Mouse (Mus musculus) heart, embryonic 12.5 days (tissue): Measurements from ENCODE around the gene Cenpp. TPM values are rescaled to one million over a fixed set of nuclear protein-coding genes. Genes with fewer than 3 reads are reported as not detected.

Experiments used
- ATAC-seq: fragments of 200-750 bp; cut with Nextera tagmentation; 2 replicates; pipeline ENCODE4 v1.8.0; 2017; ENCODE audit warnings: moderate TSS enrichment, moderate library complexity; ENCODE audit not compliant: insufficient number of reproducible peaks, low FRiP score
- H3K27ac ChIP-seq: fragments of 300-500 bp; sonication (generic); 2 replicates; pipeline ENCODE4 v1.5.1; 2016; ENCODE audit warnings: mild to moderate bottlenecking, moderate library complexity; ENCODE audit not compliant: poor library complexity, severe bottlenecking
- H3K27me3 ChIP-seq: fragments of 300-500 bp; sonication (generic); replicated peaks from 2 replicates; pipeline ENCODE4 v1.6.1; 2016; ENCODE audit warnings: mild to moderate bottlenecking, moderate library complexity
- H3K36me3 ChIP-seq: fragments of 300-500 bp; sonication (generic); 2 replicates; pipeline ENCODE4 v1.6.1; 2016; ENCODE audit warnings: mild to moderate bottlenecking, moderate library complexity
- H3K4me1 ChIP-seq: fragments of 300-500 bp; sonication (generic); replicated peaks from 2 replicates; pipeline ENCODE4 v1.6.1; 2016; ENCODE audit warnings: mild to moderate bottlenecking
- H3K4me2 ChIP-seq: fragments of 300-500 bp; sonication (generic); 2 replicates; pipeline ENCODE4 v1.6.1; 2016; ENCODE audit warnings: mild to moderate bottlenecking, moderate library complexity
- H3K4me3 ChIP-seq: fragments of 300-500 bp; sonication (generic); 2 replicates; pipeline ENCODE4 v1.5.1; 2016; ENCODE audit warnings: mild to moderate bottlenecking
- H3K9ac ChIP-seq: fragments of 300-500 bp; sonication (generic); 2 replicates; pipeline ENCODE4 v1.6.1; 2016; ENCODE audit warnings: mild to moderate bottlenecking, moderate library complexity
- H3K9me3 ChIP-seq: fragments of 300-500 bp; sonication (generic); replicated peaks from 2 replicates; pipeline ENCODE4 v1.6.1; 2016; ENCODE audit warnings: mild to moderate bottlenecking, moderate library complexity
- WGBS: fragments of 180-500 bp; shearing (Covaris S2); methylation state at CpG from one replicate; pipeline ENCODE4 v1.1.7; 2016; 5-methylcytosine and 5-hydroxymethylcytosine counted together
- polyA plus RNA-seq: library from polyadenylated mRNA; unstranded; fragments of >200 nt; fragmentation: Nextera tagmentation; extraction: Ambion mirVana; gene quantifications from 2 replicates; pipeline ENCODE4 v1.2.1, GENCODE M21; 2016

The Cenpp gene
- polyA plus RNA-seq, 1 experiment from 2014 or later, result 26.4 TPM

DNA sequence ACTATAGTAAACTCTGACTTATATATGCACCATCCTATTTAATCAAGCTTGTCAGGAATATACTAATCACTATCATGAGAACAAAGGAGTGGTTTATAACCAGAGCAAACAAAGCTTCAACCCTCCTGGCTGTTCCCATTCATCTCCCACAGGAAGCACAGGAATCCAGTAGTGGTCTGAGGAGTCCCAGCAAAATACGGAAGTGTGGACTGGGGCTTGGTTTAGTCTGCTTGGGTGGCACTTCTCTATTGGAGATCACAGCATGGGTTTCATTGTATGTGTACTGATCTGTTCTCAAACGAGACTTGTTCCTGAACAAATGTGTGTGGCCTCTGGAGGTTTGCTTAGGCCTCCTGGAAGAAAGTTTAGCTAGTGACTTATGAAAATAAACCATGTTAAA, 133.8 kb downstream of the Cenpp start:
- Histone ChIP-seq H3K9ac (no peak overlapping the region), H3K4me3 (no peak overlapping the region), H3K4me1 (peaks cover 6% of the 10 kb centered on the region), H3K27me3 (no peaks in the 10 kb centered on the region), H3K4me2 (no peak overlapping the region), H3K9me3 (no peaks in the 10 kb centered on the region), H3K27ac (no peak overlapping the region), H3K36me3 (no peaks in the 10 kb centered on the region)
- WGBS, result 51% methylated on average over 2 of the region's 2 CpGs
- ATAC-seq, result no peak

DNA sequence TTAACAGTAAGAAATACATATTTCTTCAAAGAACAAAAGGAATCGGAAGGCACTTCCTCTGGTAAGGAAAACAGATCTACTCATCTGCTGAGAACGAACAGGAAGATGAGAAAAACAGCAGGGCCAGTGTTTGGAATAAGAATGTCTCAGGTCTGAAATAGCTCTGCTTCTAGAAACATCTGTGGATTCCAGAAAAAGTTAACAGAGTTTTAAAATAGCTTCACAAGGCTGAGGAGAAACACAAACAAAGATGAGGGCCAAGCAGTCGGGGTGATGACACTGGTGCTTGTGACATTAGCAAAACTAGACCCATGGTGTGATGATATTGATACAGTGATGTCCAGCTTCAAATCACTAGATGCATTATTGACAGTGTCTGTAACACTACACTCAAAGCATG, 145.4 kb downstream of the Cenpp start:
- no peak overlapping the region for H3K4me2 ChIP-seq
- H3K4me1 ChIP-seq, result 0 out of 2 replicates have a peak, but pooled peaks cover 4% of the 10 kb centered on the region
- H3K27ac ChIP-seq, result no peak overlapping the region
- no peak overlapping the region for H3K9ac ChIP-seq
- WGBS, result 40% methylated on average over 3 of the region's 3 CpGs
- no peak overlapping the region for H3K4me3 ChIP-seq
- H3K9me3 ChIP-seq, result no peaks in the 10 kb centered on the region
- ATAC-seq, result no peak
- H3K36me3 ChIP-seq, result no peaks in the 10 kb centered on the region
- no peaks in the 10 kb centered on the region for H3K27me3 ChIP-seq

GRCm38 (mm10) chr13:49505776-49506175, 146.8 kb downstream of the Cenpp start:
- 74% methylated on average over 4 of the region's 4 CpGs for WGBS
- ATAC-seq, result no peak
- 0 out of 2 replicates have a peak, but pooled peaks cover 4% of the 10 kb centered on the region for H3K4me1 ChIP-seq
- no peaks in the 10 kb centered on the region for H3K36me3 ChIP-seq
- H3K4me2 ChIP-seq, result no peak overlapping the region
- H3K9ac ChIP-seq, result no peak overlapping the region
- H3K27me3 ChIP-seq, result no peaks in the 10 kb centered on the region
- H3K27ac ChIP-seq, result no peak overlapping the region
- no peaks in the 10 kb centered on the region for H3K9me3 ChIP-seq
- no peak overlapping the region for H3K4me3 ChIP-seq

DNA sequence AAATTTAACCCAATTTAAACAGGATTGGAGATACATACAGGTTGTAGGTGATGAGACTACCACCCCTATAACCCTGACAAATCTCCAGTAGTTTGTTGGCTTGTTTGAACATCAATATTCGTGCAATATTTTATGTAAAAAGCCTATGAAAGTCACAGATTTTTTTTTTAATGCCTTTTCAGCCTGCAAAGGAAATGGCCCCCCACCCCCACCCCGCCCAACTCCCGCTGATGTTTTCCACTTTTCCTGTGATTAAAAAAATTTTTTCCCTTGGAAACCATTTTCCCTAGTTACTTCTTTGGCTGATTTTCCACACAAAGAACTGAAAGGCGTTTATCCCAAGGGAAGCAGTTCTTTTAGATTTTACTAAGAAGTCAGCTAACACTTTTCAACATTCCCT, 148.1 kb downstream of the Cenpp start, which contains the start of gene Ecm2:
Gene Ecm2 (plus strand): TSS at position 301 of the 400 bp plus-strand sequence.
- no peak within 1 kb of the TSS for H3K4me2 ChIP-seq
- no peak within 1 kb of the TSS for H3K4me3 ChIP-seq
- ATAC-seq, result no peak
- no peaks in the 10 kb centered on the region for H3K36me3 ChIP-seq
- H3K27me3 ChIP-seq, result no peaks in the 10 kb centered on the region
- H3K9me3 ChIP-seq, result 0 out of 2 replicates have a peak, but pooled peaks cover 2% of the 10 kb centered on the region
- no peak within 1 kb of the TSS for H3K9ac ChIP-seq
- 63% methylated on average over 4 of the region's 4 CpGs for WGBS
- H3K27ac ChIP-seq, result no peak within 1 kb of the TSS
- H3K4me1 ChIP-seq, result 0 out of 2 replicates have a peak, but pooled peaks cover 4% of the 10 kb centered on the region

GRCm38 (mm10) chr13:49492376-49493368, 159.9 kb downstream of the Cenpp start, which contains the start of gene Tes3-ps:
Tes3-ps (plus strand) TSS chr13:49493318.
- no peak within 1 kb of the TSS for H3K4me3 ChIP-seq
- H3K4me1 ChIP-seq, result peaks cover 14% of the 10 kb centered on the region
- H3K36me3 ChIP-seq, result no peaks in the 10 kb centered on the region
- peak within 1 kb of the TSS; percentile 53 for H3K27ac ChIP-seq
- H3K27me3 ChIP-seq, result no peaks in the 10 kb centered on the region
- no peak for ATAC-seq
- H3K9ac ChIP-seq, result no peak within 1 kb of the TSS
- H3K4me2 ChIP-seq, result no peak within 1 kb of the TSS; the same call in 1 of the 2 replicates
- H3K9me3 ChIP-seq, result no peaks in the 10 kb centered on the region
- 43% methylated on average over 6 of the region's 6 CpGs for WGBS

- H3K9ac ChIP-seq, result no peak overlapping the region
- no peaks in the 10 kb centered on the region for H3K36me3 ChIP-seq
- no peak overlapping the region for H3K4me2 ChIP-seq
- no peak overlapping the region for H3K4me3 ChIP-seq
- WGBS, result 93% methylated on average over 5 of the region's 5 CpGs
- no peaks in the 10 kb centered on the region for H3K9me3 ChIP-seq
- ATAC-seq, result no peak
- H3K4me1 ChIP-seq, result peaks cover 2% of the 10 kb centered on the region
- H3K27me3 ChIP-seq, result no peaks in the 10 kb centered on the region
- no peak overlapping the region for H3K27ac ChIP-seq
Observed at GRCm38 (mm10) chr13:49485388-49485787, 167.2 kb downstream of the Cenpp start.

DNA sequence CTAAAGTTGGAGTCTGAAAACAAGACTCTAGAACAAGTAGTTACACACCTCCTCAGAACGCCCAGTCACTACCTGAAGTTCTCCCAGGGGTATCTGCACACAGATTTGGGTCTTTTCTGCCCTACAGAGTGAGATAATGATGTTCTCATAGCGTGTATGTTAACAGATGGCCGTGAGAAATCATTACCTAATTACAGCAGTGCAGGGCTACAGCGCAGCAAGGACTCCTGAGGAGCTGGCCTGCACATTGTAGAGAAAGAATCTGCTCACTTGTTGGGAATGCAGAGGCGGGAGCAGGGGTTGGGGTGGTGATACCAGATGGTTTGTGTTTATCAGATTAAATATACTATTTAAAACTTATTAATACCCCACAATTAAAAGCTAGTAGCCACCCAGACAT, 172.0 kb downstream of the Cenpp start:
- no peak overlapping the region for H3K4me2 ChIP-seq
- no peaks in the 10 kb centered on the region for H3K36me3 ChIP-seq
- H3K4me1 ChIP-seq, result peaks cover 8% of the 10 kb centered on the region
- H3K4me3 ChIP-seq, result no peak overlapping the region
- no peak overlapping the region for H3K9ac ChIP-seq
- ATAC-seq, result no peak
- H3K27me3 ChIP-seq, result no peaks in the 10 kb centered on the region
- H3K9me3 ChIP-seq, result no peaks in the 10 kb centered on the region
- peak overlapping the region; percentile 76 for H3K27ac ChIP-seq
- 57% methylated on average over 5 of the region's 5 CpGs for WGBS

- Histone ChIP-seq H3K4me3 (no peak overlapping the region), H3K36me3 (no peaks in the 10 kb centered on the region), H3K4me1 (peaks cover 8% of the 10 kb centered on the region), H3K4me2 (no peak overlapping the region), H3K27me3 (no peaks in the 10 kb centered on the region), H3K27ac (no peak overlapping the region), H3K9ac (no peak overlapping the region), H3K9me3 (no peaks in the 10 kb centered on the region)
- WGBS, result 53% methylated on average over 2 of the region's 2 CpGs
- peak; percentile 82; the same call in 1 of the 2 replicates for ATAC-seq
Observed at GRCm38 (mm10) chr13:49480057-49480456, 172.5 kb downstream of the Cenpp start.

DNA sequence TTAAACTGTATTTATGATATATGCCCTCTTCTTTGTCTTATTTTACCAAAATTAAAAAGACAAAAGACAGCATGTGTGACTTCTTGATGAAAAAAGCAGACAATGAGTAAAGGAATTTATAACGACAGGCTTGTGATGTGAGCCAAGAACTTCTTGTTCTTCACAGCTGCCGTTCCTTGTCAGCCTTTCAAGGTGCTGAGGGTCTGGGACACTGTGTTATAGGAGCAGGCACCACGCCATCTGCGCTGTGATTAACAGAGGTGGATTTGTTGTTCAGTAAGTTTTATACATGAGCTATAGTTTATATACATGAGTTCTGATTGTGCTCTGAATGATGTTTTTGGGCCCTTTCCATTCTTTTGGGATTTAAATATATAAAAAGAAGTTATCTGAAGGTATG, 173.2 kb downstream of the Cenpp start:
- Histone ChIP-seq H3K9ac (no peak overlapping the region), H3K9me3 (no peaks in the 10 kb centered on the region), H3K4me3 (no peak overlapping the region), H3K36me3 (no peaks in the 10 kb centered on the region), H3K27ac (no peak overlapping the region), H3K4me1 (peaks cover 8% of the 10 kb centered on the region), H3K27me3 (no peaks in the 10 kb centered on the region), H3K4me2 (no peak overlapping the region)
- ATAC-seq, result no peak
- 83% methylated on average over 4 of the region's 4 CpGs for WGBS

GRCm38 (mm10) chr13:49478851-49479374, 173.7 kb downstream of the Cenpp start:
- 87% methylated on average over 6 of the region's 6 CpGs for WGBS
- ATAC-seq, result no peak
- peaks cover 8% of the 10 kb centered on the region for H3K4me1 ChIP-seq
- no peak overlapping the region for H3K4me2 ChIP-seq
- H3K27ac ChIP-seq, result no peak overlapping the region
- no peaks in the 10 kb centered on the region for H3K9me3 ChIP-seq
- no peaks in the 10 kb centered on the region for H3K27me3 ChIP-seq
- no peak overlapping the region for H3K4me3 ChIP-seq
- no peaks in the 10 kb centered on the region for H3K36me3 ChIP-seq
- H3K9ac ChIP-seq, result no peak overlapping the region

- H3K4me3 ChIP-seq, result no peak overlapping the region
- H3K36me3 ChIP-seq, result no peaks in the 10 kb centered on the region
- H3K9ac ChIP-seq, result no peak overlapping the region
- H3K27me3 ChIP-seq, result no peaks in the 10 kb centered on the region
- 80% methylated on average over 3 of the region's 3 CpGs for WGBS
- no peak overlapping the region for H3K4me2 ChIP-seq
- H3K4me1 ChIP-seq, result peaks cover 8% of the 10 kb centered on the region
- H3K27ac ChIP-seq, result no peak overlapping the region
- H3K9me3 ChIP-seq, result no peaks in the 10 kb centered on the region
- ATAC-seq, result no peak
Observed at GRCm38 (mm10) chr13:49477887-49478286, 174.7 kb downstream of the Cenpp start.
